Mouse (Mus musculus) layer of hippocampus, postnatal 10 days (tissue): ENCODE results near the gene Il17rb. TPM values are rescaled to one million over a fixed set of nuclear protein-coding genes. Genes with fewer than 3 reads are reported as not detected.

Experiments used
- DNase-seq, 2 experiments: peaks; one replicate each; pipeline ENCODE4 v3.0.0; 2021; ENCODE audit warnings: low spot score in 2 of 2
- microRNA-seq, 2 experiments: library from miRNA; unstranded; fragments of <30 nt; microRNA quantifications; one replicate each; pipeline ENCODE4 v1.2.0; 2021
- total RNA-seq, 2 experiments: library from RNA; stranded (reverse); gene quantifications; 2 replicates each; pipeline ENCODE4 v1.2.3; 2021

The Il17rb gene
- total RNA-seq, 2 experiments from 2014 or later: 0.42 to 0.75 TPM

DNA sequence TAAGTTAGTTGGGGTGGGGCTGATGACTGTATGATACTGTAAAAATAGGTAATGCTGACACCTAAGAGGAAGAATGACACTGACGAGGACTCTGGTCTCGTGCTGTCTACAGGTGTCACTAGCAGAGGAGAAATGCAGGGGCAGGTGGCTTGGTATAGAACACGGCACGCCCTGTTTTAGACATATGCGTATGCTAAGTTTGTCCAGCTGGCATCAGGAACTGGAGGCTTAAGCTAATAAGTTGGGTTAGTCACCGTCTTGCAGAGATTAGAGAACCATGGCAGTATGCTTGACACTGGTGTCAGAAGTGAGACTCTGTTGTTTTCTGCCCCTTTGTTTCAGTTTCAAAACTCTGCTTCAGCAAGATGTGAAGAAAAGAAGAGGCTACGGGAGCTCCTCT, 37.2 kb downstream of the Il17rb start:
- no peak for DNase-seq

DNA sequence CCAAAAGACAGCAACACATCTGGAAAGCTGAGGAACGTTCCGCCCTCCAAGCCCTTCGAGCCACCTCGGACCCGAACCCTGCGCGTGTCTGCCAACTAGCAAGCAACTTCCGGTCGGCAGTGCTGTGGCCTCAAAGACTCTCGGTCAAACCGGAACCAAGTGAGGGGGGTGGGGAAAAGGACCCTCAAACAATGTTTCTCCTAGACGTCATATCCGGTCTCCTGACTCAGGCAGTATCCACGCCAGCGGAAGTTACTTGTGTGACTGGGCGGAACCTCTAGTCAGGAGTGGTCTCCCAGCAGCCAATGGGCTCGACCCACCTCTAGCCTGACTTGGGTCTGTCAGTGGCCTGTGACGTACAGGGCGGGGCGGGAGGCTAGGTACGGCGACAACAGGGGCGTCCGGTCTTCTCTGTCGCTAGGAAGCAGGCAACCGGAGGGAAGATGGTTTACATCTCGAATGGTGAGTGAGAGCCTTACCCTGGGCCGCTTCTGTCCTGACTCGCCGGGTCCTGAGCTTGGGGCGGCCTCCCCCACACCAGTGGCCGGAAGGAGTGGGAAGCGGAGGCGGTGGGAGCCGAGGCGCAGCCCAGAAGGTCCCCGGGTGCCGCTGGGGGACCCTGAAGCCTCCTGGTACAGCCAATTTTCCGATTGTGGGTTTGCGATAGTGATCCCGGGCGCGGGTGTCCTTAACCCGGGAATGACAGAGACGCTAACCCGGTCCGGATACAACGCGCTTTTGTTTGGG, 40.4 kb downstream of the Il17rb start, which contains the start of gene Selenok:
Gene Selenok, plus strand, starts transcription at position 234 of the 747 bp plus-strand sequence.
- DNase-seq: peak; percentile 90 to 91

DNA sequence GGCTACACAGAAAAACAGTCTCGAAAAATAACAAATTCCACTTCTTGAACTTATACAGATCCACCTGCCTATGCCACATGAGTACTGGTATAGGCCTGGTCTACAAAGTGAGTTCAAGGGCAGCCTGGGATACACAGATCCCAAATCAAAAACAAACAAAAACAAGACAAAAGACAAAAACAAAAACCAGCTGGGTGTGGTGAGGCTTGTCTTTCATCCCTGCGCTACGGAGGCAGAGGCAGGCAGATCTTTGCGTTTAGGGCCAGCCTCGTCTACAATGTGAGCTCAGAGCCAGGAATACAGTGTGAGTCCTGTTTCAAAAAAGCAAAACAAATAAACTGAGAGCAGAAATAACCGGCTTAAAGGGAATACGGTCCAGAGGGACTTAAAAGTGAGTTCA, 41.1 kb downstream of the Il17rb start:
- peak in 1 of 2 experiments; percentile 28 for DNase-seq

DNA sequence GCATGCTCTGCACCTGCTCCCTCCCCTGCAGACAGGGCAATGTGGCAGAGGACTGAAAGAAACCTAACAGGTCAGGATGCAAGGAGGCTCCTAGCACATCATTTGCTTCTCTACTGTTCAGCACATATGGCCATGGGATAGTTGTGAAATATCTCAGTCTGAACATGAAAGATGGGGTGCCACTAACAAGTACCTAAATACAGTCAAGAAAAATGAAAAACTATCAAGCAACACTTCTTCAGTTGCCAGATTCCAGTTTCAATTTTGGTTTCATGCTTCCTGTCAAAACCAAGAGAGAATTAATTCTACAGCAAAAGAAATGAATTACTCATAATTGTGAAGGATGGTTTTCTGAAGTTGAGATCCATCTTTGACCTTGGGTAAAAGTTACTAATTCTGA, 51.3 kb downstream of the Il17rb start:
- no peak for DNase-seq

DNA sequence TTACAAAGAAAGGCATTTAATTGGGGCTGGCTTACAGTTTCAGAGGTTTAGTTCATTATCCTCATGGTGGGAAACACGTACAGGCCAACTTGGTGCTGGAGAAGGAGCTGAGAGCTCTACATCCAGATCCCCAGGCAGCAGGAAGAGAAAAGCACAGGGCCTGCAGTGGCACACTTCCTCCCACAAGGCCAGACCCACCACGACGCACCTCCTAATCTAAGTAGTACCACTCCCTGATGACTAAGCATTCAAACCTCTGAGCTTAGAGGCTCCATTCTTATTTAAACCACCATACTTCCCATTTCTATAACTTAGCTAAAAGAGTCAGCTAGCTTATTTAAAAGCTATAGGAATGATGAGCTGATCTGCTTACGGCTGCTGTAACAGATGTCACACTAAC, 57.9 kb downstream of the Il17rb start:
- no peak for DNase-seq

DNA sequence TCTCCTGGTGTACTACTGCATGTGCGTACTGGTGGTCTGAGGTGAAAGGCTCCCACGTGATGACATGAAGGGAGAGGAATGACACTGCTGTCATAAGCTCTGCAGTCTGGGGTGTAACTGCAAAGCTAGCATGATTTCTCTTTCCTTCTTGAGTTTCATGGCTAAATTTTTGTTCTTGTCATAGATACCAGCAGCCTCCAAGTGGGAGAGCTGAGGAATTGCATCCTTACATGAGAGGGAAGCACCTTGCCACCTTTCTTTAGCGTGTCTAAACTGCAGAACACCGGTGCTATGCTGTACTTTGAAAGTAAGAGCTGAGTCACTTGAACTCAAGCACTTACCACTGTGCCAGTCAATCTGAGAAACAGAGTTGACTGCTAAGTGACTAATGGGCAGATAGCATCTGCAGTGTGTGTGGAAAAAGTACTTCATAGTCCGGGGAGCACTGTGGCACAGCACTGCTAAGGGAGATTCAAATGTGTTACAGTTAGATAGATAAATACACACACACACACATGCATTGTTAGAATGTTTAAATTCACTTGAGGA, 61.9 kb downstream of the Il17rb start:
- DNase-seq: no peak

Small RNA genes within 50 kb of the gene (microRNA-seq; reads per million reads assigned to microRNA genes)
- gene Mir6947: 0.59 to 0.67 reads per million in 2 experiments

Other genes with a start within 250 kb of the Il17rb start
- 100 to 1,000 TPM; 129 to 141 TPM for gene Selenok, start 40.6 kb downstream of the Il17rb start, total RNA-seq
- gene Actr8, start 30.6 kb downstream of the Il17rb start, total RNA-seq: 10 to 100 TPM; 67.3 to 71.7 TPM
- under 1 TPM; 0.40 to 0.80 TPM for gene Chdh, start 127 bp upstream of the Il17rb start, total RNA-seq